Mouse (Mus musculus): ENCODE data around the gene Slc51a.

The Slc51a gene

DNA sequence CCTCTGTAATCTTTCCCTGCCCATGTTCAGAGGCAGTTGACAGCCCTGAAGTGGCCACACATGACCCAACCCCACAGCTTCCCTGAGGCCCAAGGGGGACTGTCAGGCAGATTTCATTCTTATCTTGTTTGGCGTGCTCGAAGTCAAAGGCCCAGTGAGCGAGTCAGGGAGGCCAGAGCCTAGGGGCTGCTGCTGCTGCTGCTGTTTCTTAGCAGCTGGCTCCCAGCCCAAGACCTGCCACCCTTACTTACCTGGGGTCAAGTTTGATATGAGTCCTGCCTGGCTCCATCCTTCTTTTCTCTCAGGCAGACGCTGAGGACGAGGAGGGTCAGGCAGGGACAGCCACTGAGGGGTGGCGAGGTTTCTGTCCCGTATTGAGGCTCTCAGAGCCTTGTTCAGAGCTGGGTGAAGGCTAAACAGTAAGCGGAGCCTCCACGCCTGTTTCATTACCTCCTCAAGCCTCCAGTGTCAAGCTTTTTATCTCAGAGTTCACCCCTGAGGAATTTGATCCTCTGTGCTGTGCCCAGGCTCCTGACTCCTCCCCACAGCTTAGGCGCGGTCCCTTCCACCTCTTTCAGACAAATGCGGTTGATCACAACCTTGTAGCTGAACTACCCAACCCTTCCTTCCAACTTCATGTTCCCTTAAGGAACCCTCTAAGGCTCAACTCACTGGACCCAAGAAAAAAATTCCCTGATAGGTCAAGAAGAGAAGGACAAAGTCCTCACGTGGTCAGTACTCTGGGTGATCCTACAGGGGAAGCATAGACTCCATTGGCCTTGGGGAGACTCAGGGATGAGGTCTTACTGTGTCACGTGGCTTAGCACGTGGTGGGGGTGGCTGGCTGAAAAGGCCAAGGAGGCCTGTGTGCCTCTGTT, at the start of gene Slc51a:
TSS of gene Slc51a (minus strand) at position 646 of the 878 bp plus-strand sequence.
- peak; percentile 73 for DNase-seq

DNA sequence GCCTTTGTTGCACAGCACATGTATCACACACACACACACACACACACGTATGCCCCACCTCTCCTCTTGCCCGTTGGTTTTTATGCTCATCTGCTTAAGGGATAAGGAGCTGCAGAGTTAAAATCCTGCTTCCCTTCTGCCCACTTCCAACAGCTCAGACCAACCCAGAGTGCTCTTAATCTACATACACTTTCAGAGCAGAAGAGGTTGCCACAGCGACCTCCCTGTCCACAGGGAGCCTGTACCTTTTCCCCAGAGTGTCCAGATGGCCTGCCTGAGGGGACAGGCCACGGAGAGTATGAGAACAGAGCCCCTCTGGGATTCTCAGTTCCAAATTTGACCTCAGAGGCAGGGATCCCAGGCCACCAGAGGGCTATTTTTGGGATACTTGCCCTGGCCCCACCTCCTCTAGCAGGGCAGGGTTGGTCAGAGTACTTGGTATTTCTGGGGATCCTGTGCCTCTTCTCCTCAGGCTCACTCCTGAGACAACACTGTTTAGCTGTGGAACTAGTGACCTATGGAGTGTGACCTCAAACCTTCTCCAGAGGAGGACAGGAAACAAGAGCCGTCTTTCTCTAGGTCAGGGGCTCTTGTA, 47.6 kb upstream of the Slc51a start:
- no peak for DNase-seq

DNA sequence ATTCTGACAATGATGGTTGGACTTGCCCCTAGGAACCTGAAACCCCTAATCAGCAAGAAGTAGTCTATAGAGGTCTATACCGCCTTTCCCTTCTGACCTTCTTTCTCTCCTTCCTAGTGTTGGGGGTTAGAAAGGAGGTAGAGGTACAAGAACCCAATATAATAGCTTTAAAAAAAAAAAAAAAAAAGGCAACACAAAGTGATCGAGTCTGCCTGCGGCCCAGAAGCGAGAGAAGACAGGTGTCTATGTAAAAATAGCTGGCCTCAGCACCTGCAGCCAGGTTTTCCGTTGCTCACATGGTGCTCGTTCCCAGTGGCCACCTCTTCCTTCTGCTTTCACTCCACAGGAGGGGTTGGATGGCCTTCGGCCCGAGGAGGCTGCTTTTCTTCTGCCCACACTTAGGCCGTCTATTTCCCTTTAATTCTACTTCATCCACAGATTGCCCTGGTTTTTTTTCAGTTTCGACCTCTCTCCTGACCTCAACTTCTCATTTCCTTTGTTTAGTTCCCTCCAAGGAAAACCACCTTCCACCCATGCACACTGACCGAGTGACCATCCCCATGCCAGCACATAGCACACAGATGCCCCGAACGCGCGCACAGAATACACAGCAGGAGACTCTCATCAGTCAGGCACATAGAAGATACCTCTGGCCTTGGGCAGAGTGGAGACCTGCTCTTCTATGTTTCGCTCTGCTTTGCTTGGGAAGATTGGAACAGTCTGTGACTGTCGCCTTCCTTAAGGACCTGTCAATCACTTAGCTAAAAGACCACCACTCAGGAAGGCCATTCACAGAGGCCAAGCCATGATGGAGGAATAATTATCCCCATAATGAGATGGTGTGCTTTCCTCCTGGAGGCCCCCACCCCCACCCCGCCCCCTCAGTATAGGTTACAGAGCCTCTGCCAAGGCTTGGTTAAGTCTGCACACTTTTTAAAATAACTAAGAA, 45.5 kb upstream of the Slc51a start:
- DNase-seq, result no peak

DNA sequence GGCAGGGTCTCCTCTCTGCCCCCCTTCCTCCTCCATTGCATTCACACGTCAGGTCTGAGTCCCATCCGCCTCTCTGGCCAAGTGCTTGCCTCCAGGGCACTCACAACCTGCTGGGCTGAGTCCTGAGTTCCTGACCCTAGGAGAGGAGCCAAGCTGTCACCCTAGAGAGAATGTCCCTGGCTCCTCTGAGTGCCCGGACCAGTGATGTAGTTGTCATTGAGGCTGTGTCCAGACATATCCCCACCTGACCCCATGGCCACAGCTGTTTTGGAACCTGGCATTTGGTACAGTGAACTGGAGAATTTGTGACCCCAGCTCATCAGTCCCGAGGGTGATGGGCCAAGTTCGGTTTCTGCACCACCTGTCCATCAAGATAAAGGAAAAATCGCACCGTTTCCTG, 39.2 kb upstream of the Slc51a start:
- no peak for DNase-seq

DNA sequence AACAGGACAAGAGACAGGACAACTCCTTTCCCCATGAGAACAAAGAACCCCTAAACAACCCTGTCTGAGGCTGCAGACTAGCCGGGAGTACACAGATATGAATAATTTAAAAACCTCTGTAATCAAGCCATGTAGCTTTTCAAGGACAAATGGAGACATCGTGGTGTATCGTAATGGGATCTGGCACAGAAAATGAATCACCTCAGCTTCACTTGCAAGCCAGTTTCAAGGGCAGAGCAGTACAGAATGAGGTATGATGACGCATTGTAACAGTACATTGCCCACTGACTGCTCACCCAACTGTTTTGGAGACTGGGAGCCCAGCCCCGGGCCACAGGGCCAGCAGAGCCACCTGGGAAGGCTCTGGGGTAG, 36.6 kb upstream of the Slc51a start:
- DNase-seq, result no peak

DNA sequence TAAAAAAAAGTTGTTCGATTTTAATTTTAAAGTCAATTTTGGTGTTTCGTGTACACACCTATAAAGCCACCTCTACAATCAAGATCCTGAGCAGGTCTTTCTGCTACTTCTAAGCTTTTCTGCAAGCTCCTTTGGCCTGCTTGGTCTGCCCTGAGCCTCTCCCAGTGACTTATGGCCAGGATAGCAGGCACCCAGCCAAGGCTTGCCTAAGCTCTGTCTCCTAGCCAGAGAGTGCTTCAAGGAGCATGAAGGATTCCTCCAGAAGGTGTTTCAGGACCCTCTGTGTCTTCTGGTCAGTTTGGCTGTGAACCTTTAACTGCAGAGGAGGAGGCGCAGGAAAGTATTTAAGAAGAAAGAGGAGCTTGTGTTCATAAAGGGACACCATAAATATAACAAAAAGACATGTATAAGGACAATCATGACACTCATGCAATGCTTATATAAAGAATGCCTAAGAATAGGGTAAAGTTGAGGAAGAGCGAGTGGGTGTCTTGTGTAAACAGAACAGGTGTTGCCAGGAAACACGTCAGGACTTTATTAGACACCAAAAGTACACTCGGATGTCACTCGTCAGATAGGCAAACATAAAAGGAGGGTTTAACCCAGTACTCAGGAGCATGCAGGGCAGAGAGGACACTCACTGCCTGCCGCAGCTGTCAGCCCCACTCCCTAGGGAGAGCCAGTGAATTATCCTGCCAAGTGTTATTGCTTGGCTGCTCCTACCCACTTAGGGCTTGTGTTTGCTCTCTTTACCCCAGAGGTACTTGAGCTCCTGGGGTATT, 36.0 kb upstream of the Slc51a start:
- DNase-seq, result peak; percentile 50

DNA sequence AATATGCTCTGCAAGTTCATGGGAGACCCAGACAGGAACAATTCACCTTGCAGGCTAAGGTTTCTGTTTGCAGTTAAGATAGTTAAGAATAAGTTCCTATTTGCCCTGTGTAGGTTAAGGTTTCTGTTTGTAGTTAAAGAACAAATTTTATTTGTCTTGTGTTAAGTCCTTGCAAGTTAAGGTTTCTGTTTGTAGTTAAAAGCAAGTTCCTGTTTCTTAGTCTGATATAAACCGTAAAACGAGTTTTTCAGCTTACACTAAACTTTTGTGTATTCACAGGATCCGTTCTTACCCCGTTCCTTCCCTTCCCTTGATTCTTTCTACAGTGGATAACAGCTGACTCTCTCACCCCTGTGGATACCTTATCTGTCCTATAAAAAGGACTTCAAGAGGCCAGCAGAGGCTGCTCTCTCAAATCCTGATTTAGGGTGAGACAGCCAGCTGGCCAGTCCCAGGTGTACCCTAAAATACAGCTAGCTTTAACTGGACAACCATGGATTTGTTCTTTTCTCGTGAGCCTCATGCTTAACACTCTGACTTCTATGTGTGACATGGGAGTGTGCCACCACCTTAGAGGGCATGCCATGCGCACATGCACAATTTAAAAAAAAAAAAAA, 35.0 kb upstream of the Slc51a start:
- DNase-seq, result no peak

DNA sequence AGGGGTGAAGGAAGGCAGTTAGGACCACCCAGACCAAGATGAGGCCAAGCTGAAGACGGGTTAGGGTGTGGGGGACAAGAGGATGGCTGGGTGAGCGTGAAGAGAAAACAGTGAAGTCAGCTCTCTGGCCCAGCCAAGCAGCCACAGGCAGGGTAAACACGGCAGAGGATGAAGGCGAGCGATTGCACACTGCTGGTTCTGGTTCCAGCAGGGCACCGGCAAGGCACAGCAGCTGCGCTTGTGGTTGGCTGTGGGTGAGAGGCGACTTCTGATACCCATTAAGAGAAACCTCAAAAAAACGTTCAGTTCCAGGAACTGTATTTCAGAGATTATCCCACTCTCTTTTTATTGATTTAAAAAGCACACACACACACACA, 32.7 kb upstream of the Slc51a start:
- no peak for DNase-seq

DNA sequence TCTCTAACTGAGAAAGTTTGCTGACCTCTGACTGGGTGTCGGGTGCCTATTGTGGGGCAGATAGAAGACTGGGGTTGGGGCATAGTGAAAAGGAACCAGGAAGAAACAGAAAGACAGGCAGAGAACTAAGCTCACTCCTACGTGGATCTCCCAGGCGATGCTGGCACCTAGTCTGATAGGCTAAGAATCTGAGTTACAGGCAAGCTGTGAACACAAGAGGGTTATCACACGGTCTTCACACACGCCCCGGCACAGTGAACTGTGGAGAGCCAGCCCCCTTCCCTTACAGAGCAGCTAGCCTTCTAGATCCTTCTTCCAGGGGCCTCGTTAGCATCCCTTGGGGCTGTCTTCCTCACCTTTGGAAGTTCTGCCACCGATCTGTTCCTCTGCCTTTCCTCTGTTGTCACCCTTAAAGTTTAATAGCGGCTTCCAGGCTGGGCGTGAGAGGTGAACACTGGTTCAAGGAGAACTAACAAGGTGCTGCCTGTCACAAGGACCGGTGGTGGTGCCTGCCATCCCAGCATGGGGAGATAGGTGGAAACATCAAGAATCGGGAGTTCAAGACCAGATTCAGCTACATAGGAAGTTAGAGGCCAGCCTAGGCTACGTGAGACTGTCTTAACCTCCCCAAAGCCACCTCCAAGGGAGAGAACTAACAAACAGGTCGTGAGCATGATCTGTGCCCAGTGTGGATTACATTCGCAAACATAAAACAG, 32.1 kb upstream of the Slc51a start:
- no peak for DNase-seq

DNA sequence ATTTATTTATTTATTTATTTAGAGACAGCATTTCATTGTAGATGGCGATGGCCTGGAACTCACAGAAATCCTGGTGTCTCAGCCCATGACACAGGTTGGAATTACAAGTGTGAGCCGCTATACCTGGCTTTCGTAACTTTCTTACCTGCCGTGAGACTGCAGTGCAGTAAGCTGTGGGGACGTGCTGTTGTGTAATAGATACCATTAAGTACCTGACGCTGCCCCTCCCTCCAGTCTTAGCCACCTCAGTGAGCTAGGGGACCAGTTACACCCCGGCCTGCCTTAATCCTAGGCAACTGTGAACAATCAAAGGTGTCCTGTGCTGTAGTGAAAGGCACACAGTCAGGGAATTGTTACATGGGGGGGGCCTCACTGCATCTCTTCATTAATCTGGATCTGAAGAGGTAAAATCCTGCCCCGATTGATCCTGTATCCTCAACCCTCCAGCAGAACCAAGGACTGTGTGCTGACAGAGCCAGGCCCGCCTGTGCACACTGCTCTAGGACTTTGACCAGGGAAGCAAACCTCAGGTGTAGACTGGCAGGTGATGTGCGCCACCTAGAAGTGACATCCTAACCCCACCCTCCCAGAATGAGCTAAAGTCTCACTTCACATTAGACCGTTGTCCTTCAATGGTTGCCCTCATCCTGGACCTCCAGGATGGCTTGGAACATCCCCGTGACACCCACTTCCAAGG, 30.3 kb upstream of the Slc51a start:
- no peak for DNase-seq

DNA sequence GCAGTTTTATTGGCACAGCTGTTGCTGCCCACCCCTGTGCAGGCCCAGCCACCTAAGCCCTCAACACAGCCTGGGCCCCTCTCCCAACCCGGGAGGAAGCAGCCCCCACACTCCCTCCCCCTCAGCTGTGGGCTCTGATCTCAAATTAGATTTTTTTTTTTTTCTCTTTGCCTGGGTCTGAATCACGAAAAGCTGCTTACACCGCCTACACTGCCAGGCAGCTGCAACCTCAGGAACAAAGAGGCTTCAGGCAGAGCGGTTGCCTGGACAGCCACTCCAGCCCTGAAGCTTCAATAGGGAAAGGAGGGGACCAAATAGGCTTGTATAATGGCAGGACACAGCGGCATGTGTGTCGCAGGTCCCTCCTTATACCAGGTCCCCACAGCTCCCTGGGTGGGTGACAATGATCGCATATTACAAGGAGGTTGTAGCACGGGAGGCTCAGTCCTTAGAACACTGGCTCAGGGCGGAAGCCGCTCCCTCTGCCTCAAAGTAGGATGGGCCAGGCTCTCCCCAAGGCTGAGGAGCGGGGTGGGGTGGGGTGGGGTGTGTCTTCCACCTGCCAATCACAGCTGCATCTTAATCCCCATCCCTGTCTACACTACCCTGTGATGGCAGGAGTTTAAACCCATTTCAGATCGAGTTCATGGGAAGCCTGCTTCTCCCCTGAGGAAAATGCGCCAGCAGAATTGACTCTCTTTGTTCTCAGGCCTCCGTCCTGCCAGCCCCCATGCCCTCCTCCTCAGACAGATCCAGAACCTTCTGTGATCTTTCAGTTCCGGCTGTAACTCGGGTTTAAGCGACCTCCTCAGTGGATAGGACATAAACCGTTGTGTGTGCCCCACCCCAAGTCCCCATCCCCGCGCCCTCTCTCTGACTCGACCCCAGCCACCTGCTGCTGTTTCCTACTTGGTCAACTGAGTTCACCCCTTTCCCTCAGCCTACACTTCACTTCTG, 28.6 kb upstream of the Slc51a start:
- no peak for DNase-seq

DNA sequence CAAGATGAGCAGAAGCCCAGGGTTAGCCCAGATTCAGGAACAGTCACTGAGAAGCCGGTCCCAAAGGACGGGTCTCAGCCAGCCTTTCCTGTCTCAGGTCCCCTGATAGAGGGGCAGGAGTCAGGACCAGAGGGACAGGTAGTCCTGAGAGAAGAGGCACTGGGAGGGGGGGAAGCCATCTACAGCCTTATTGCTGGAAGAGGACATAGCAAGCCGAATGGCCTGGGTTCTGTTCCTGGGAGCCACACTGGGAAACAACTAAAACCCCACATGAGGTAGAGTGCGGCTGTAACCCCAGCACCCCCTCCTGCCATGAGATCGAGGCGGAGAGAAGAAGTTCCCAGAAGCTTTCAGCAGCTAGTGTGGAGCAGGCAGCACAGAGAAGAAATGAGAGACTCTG, 26.3 kb upstream of the Slc51a start:
- DNase-seq, result no peak

DNA sequence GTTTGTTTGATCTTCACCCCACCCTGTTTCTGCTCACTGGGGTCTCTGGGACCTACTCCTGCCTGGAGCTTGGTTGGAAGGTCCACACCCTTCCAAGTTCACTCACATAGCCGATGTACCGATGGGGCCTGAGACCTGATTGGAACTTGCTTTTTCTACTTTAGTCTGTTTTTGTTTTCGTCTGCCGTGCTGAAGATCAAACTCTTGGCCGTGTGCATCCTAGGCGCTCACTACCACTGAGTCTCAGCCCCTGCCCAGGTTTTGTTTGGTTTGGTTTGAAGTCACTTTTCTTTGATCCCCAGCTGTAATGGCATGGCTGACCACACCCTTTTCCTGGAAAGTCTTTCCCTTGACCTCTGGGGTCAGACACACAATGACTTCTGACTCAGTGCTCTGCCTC, 25.7 kb upstream of the Slc51a start:
- no peak for DNase-seq

DNA sequence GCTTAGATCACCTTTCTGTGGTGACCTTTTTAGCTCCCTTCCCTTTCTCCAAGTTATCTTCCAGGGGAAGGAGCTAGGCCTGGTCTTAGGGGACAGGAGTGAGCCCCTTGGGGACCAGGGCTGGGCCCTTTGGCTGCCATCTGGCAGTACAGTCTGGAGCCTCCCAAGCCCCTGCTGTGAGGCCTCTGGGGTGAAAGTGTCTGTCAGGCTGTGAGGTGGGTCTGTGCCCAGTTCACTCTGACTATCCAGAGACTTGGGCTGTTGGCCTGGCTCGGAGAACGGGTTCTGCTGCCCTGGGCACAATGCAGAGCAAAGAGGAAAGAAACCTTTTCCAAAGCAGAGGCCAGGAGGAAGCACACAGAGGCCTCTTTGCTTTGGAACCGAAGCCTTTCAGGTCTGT, 25.2 kb upstream of the Slc51a start:
- DNase-seq, result no peak

DNA sequence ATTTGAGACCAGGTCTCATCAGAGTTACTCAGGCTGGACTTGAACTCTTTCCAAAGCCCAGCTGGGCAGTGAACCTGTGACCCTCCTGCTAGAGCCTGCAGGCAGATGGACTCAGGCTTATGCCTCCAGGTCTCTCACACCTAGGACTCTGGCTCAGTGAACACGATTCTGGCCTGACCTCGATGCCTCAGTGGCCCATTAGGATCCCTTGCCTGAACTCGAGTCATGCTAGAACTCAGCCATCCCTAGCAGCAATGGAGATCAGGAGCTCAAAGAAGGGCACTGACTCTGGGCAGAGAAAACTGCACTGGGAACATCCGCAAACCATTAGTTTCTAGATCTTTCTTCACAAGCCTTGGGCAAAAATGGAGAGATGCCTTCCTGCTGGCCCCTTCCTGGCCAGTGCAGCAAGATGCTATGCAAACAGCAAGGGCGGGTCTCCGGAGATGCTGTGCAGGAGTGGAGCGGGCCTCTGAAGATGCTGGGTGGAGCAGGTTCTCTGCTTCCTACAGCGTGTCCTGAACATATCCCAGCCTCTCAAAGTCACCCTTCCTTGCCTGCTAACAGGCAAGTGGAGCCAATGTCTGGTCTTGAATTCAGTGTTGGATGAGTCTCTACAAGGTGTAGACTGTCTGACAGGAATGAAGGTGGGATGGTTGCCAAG, 24.3 kb upstream of the Slc51a start:
- DNase-seq, result no peak

DNA sequence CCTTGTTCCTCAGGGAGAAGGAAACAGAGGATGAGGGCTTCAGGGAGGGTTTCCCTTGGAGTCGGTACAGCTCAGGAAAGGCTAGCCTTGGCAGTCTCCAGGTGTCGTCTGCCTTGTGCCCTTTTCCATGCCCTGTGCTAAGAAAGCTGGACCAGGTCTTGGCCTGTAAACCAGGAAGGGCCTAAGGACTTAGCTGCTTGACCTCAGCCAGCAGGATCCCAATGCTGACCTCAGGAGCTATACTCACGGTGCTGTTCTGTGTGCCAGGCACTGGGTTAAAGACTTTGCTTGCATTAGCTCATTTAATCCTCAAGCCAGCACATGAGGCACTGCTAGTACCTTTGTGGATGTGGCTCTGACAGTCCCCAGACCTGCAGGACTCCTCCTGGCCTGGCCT, 23.7 kb upstream of the Slc51a start:
- no peak for DNase-seq

DNA sequence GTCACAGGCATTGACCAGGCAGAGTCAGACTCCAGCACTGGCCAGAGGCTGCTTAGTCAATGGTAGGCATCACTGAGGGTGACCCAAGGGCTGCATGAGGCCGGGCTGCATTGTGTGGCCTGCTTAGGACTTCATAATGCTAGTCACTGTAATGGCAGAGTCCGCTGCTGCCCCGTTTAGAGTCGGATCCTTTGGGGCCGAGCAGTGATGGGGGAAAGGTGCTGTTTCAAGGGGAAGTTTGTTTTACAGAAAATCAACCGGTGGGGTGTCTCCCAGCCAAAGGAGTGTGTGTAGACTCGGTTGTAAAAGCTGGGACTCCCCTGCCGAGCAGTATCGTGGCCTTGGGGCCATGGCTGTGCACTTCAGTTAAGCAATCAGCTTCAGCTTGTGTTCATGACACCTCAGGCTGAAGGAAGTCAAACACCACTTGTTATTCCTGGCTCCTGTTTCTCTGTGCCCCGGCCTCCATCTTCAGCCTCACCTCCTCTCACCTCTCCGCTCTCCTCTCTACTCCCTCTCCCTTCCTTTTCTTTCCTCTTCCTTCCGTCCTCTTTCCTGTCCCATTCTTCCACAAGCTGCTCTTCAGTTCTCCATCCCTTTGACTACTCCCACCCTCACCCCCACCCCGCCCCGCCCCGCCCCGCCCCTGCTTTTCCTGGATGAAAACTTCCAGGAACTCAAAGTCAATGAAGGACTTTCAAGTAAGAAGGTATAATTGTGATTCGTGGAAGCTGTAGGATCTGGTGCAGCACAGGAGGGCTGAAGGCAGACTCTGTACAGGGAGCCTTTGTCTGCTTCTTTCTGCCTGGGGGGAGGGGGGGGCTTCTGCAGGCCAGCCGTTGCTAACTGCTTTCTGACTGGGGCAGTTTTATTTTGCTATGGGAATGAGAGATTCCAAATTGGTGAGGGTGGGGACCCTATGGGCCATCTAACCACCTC, 23.0 kb upstream of the Slc51a start:
- no peak for DNase-seq

Data from kidney, adult 18-20 months (tissue).